Mouse (Mus musculus): Measurements from ENCODE around the gene Nos3.

Nos3 gene

DNA sequence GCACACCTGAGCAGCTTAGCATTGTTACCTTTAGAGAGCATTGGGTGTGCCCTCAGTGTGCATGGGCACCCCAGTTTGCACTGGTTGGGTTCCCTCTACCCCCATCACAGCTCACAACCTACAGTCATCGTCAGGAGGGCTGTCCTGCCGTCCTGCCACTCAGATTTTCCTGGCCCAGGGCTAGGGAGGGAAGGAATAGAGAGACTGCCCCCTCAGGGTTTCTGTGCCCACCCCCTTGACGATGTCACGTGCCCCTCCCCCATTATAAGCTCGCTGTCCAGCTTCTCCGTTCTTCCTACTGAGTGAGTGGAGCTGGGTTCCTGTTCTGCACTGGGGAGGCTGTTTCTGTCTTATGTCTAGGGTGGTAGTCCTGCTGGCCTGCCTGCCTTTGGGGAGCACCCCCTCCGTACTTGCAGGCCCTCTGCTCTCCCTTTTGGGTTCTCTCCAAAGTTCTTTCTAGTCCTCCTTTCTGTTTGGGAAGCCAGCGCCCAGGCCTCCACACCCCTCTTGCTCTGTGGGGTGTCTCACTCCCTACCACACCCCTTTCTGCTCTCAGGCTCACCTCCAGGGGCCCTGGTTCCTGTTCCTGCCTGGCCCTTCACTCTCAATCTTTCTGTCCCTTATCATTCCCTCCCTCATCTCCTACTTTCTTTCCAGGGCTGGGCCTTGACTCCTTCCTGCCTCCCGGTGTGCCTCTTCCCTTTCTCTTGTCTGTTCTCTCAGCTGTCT is 62.1 kb downstream of the Nos3 start:
- no peak for DNase-seq (ENCODE audit: low spot score in 2 of 2)

DNA sequence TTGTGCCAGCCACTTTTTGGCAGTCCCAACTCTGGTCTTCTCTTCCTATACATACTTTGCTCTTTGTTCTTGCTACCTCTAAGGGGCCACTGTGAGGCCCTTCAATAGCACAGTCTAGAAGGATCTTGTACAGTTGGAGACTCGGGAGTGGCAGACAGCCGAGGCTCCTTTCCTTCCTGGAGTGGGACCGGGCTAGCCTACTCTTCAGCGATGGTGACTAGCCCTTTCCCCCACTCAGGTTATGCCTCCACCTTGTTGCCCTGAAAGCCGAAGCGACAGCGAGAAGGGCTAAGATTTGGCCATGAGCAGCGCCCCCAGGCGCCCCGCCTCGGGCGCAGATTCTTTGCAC is 62.6 kb downstream of the Nos3 start:
- DNase-seq (ENCODE audit: low spot score in 2 of 2): no peak

DNA sequence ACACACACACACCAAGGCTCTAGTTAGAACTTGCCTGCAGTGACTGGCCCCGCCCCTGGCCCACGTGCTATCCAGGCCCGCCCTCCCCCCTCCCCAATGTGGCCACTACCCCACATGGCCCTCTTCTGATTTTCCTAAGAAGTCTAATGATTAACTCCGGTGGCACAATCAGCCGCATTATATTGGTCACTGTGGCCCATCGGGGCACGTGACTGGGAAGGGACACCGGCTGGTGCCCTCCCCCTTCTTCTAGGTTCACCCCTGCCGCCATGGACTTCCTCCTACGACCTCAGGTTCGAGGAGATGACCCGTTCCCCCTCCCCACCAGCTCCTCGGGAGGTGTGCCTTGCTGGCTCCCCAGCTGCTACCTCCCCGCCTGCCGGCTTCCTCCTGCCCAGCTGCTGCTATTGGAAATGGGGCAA is 63.4 kb downstream of the Nos3 start:
- no peak for DNase-seq (ENCODE audit: low spot score in 2 of 2)

DNA sequence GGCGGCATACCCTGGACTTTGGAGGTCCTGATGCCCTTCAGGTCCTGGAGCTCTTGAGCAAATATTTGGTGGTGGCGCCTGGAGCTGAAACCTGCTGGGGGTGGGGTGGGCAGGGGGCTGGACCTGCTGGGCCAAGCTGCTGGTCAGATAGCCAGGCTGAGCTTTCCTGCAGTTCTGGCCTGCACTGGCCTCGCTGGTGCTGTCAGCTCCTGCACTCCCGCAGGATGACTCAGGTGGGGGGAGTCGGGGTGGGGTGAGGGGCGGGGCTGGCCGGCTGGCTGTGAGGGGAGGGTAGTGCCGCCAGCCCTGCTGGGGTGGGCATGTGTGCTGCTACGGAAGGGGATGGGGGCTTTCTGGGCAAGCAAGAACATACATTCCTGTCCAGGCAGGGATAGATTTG is 64.0 kb downstream of the Nos3 start:
- DNase-seq (ENCODE audit: low spot score in 2 of 2): no peak

DNA sequence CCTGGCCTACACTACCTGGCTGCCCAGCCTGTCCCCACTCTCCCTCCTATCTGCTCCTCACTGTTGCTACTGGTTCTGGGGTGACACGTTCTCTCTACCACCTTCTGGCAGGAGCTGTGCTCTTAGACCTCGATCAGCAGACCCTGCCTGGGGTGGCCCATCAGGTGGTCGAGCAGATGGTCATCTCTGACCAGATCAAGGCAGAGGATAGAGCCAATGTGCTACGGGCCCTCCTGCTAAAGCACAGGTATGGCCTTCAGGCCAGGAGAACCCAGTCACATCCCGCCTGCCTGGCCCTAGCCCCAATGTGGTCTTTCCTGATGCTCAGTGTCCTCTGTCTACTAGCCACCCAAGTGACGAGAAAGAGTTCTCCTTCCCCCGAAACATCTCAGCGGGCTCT is 69.4 kb downstream of the Nos3 start:
- no peak for DNase-seq (ENCODE audit: low spot score in 2 of 2)
